Mouse (Mus musculus) forebrain, embryonic 16.5 days (tissue): ENCODE results near the gene Aqr. TPM values are rescaled to one million over a fixed set of nuclear protein-coding genes. Genes with fewer than 3 reads are reported as not detected.

Experiments used
- ATAC-seq: fragments of 200-750 bp; cut with Nextera tagmentation; 2 replicates; pipeline ENCODE4 v1.8.0; 2017; ENCODE audit warnings: mild to moderate bottlenecking, moderate library complexity
- H3K27ac ChIP-seq: fragments of 300-500 bp; sonication (generic); 2 replicates; pipeline ENCODE4 v1.5.1; 2014; ENCODE audit warnings: low read length, control low read depth
- H3K27me3 ChIP-seq: fragments of 300-500 bp; sonication (generic); replicated peaks from 2 replicates; pipeline ENCODE4 v1.6.1; 2014; ENCODE audit warnings: low read length; ENCODE audit not compliant: control insufficient read depth, insufficient read depth
- H3K36me3 ChIP-seq: fragments of 300-500 bp; sonication (generic); 2 replicates; pipeline ENCODE4 v1.6.1; 2014; ENCODE audit not compliant: control insufficient read depth, insufficient read depth
- H3K4me1 ChIP-seq: fragments of 300-500 bp; sonication (generic); replicated peaks from 2 replicates; pipeline ENCODE4 v1.6.1; 2014; ENCODE audit warnings: low read length; ENCODE audit not compliant: control insufficient read depth, insufficient read depth
- H3K4me2 ChIP-seq: fragments of 300-500 bp; sonication (generic); 2 replicates; pipeline ENCODE4 v1.6.1; 2014; ENCODE audit warnings: mild to moderate bottlenecking, low read length, control low read depth
- H3K4me3 ChIP-seq: fragments of 300-500 bp; sonication (generic); replicated peaks from 2 replicates; pipeline ENCODE4 v1.5.1; 2014; ENCODE audit warnings: mild to moderate bottlenecking, low read length, control low read depth
- H3K9ac ChIP-seq: fragments of 300-500 bp; sonication (generic); replicated peaks from 2 replicates; pipeline ENCODE4 v1.6.1; 2014; ENCODE audit warnings: low read depth, low read length, control low read depth
- H3K9me3 ChIP-seq: fragments of 300-500 bp; sonication (generic); 2 replicates; pipeline ENCODE4 v1.6.1; 2016; ENCODE audit warnings: low read length; ENCODE audit not compliant: control insufficient read depth
- WGBS: fragments of 180-500 bp; shearing (Covaris S2); extraction: QIAGEN DNeasy Blood & Tissue Kit; methylation state at CpG from one replicate; pipeline ENCODE4 v1.1.7; 2014; 5-methylcytosine and 5-hydroxymethylcytosine counted together
- polyA plus RNA-seq: library from polyadenylated mRNA; unstranded; fragments of >200 nt; fragmentation: Nextera tagmentation; extraction: Ambion mirVana; gene quantifications from 2 replicates; pipeline ENCODE4 v1.2.1, GENCODE M21; 2015

Aqr gene
- polyA plus RNA-seq, 1 experiment from 2014 or later, result 41.8 TPM

DNA sequence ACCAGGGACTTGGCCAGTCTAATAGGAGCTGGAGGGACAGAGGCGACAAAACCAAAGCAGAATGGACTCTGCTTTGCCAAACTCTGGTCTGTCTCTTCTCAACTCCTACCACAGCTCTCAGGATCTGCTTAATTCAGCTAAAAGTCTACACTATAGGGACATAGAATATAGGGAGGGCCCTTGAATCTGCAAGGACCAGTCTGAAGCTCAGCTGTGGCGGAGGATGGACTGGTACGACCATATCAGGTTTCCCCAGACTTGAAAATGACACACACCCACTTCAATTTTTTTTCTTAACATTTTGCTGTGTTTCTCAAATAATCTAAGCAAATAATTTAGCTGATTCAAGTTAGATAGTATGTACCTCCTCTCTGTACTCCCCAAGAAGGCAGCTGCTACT is 69.6 kb downstream of the Aqr start:
- Histone ChIP-seq H3K4me1 (no peaks in the 10 kb centered on the region), H3K27me3 (no peaks in the 10 kb centered on the region), H3K9ac (no peak overlapping the region), H3K4me3 (no peak overlapping the region), H3K9me3 (no peaks in the 10 kb centered on the region), H3K27ac (no peak overlapping the region), H3K36me3 (peaks cover 33% of the 10 kb centered on the region), H3K4me2 (no peak overlapping the region)
- no peak for ATAC-seq
- WGBS, result 96% methylated on average over 3 of the region's 3 CpGs

DNA sequence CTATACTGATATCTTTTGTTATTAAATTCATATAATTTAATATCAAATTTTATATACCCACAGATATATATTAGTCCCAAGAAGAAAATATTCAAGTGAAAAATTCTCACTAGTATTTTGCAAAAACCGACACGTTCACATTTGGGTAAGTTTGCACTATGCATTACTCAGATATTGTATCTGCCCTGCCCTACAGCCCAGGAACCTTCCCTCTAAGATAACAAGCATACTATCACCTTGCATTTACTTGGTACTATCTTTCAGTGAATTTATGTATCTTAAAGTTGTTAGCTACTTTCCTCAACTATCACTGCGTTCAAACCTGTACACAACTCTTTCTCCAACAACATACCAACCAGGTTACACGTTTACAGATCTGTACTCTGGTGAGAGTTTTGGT is 71.3 kb downstream of the Aqr start:
- 97% methylated on average over 4 of the region's 4 CpGs for WGBS
- Histone ChIP-seq H3K4me1 (no peaks in the 10 kb centered on the region), H3K4me2 (no peak overlapping the region), H3K9ac (no peak overlapping the region), H3K36me3 (peaks cover 27% of the 10 kb centered on the region), H3K4me3 (no peak overlapping the region), H3K9me3 (no peaks in the 10 kb centered on the region), H3K27ac (no peak overlapping the region), H3K27me3 (no peaks in the 10 kb centered on the region)
- no peak for ATAC-seq

DNA sequence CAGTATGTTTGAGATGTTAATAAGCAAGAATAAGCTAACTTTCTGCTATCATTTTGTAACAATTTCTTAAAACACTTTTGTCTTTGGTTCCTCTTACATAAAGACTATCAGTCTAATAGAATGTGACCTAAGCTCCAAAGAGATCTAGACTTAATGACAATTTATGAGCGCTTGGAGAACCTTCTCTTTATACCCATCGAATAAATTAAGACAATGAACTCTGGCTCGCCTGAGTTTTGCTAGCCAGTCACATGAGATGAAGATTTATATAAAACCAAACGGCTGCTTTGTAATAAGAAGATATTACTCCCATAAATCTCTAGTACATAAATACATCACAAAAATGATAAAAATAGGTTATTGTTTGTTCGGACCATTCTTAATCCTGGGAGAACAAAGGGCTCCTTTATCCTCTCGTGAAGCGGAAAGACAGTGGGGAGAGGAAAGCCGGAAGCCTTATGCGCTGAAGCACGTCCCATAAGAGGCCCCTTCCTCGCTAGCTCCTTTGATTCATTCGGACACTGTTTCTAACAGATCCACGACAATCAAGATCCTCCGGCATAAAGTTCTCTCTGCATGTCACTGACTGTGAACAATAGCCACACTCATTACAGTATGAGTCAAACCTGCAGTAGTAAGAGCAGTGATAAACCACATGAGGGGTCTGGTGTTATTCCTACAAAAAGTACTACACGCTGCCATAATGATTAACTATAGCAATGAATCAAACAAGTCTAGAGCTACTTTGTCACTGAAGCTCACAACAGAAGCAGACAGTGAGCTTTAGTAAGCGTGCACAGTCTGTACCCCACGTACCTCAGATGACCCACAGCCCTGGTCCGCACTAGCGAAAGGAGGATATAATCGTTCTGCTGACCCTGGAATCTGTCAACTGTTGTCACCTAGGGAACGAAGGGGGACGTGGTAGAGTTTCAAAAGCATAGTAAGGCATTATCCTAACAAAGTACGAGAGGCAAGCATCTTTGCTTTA is 79.2 kb downstream of the Aqr start:
- Histone ChIP-seq H3K36me3 (peaks cover 38% of the 10 kb centered on the region), H3K4me3 (no peak overlapping the region), H3K4me2 (no peak overlapping the region), H3K27me3 (no peaks in the 10 kb centered on the region), H3K9ac (no peak overlapping the region), H3K4me1 (no peaks in the 10 kb centered on the region), H3K9me3 (no peaks in the 10 kb centered on the region), H3K27ac (no peak overlapping the region)
- WGBS, result 51% methylated on average over 23 of the region's 23 CpGs
- ATAC-seq, result no peak

DNA sequence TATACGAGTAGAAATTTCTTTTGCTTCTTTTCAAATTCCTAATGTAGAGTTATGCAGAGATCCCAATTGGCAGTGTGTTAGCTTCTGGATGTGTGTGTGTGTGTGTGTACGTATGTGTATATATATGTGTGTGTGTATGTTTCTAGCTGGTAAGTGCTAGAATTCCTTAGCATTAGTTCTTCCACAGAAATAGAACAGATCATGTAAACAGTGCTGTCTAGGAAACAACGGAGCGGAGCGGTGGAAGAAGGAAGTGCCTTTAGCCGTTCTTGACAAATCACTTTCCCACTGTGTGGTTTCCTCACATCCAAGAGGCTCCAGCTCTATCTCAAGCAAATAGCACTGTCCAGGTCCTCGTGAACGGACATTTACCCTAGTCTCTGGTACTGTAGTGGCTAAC is 80.4 kb downstream of the Aqr start:
- WGBS, result 94% methylated on average over 8 of the region's 8 CpGs
- H3K4me3 ChIP-seq, result no peak overlapping the region
- no peak overlapping the region for H3K27ac ChIP-seq
- H3K9ac ChIP-seq, result no peak overlapping the region
- no peaks in the 10 kb centered on the region for H3K4me1 ChIP-seq
- no peak overlapping the region for H3K4me2 ChIP-seq
- no peak for ATAC-seq
- H3K27me3 ChIP-seq, result no peaks in the 10 kb centered on the region
- peaks cover 41% of the 10 kb centered on the region for H3K36me3 ChIP-seq
- no peaks in the 10 kb centered on the region for H3K9me3 ChIP-seq

DNA sequence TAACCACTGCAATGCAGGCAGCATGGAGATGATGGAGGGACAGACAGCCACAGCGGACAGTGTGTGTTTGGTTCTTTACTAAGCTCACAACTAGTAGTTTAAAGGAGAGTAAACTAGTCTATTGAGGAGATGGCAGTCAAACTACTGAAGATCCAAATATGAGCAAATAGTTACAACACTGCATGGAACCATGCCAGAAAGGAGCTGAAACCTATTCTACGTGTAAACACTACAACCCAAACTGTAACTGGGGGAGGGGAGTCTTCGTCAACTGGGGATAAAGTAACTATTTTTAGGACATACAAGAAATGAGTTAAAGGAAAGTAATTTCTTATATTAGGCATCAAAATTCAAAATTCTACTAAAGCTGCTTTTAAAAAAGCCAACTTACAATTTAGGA is 84.4 kb downstream of the Aqr start:
- H3K4me2 ChIP-seq, result no peak overlapping the region
- peaks cover 28% of the 10 kb centered on the region for H3K36me3 ChIP-seq
- no peak overlapping the region for H3K4me3 ChIP-seq
- no peak for ATAC-seq
- WGBS, result 86% methylated on average over 3 of the region's 3 CpGs
- no peak overlapping the region for H3K27ac ChIP-seq
- no peaks in the 10 kb centered on the region for H3K4me1 ChIP-seq
- H3K27me3 ChIP-seq, result no peaks in the 10 kb centered on the region
- no peak overlapping the region for H3K9ac ChIP-seq
- no peaks in the 10 kb centered on the region for H3K9me3 ChIP-seq

DNA sequence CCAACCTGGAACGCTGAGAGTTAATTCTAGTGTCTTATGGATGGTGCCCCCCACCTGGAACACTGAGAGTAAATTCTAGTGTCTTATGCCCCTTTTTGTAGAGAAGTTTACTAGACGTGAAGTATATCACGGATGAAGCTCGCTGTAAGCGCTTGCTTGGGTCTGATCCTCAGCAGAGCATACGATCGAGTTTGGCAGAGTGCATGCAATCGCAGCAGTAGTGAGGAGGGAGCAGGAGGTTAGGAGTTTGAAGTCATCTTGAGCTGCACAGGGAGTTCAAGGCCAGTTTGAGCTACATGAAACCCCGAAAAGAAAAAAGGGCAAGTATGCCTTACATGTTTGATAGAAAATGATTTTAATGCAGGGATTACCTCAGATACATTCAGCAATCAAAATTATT is 86.0 kb downstream of the Aqr start:
- no peaks in the 10 kb centered on the region for H3K4me1 ChIP-seq
- no peak overlapping the region for H3K4me2 ChIP-seq
- H3K9ac ChIP-seq, result no peak overlapping the region
- H3K36me3 ChIP-seq, result peaks cover 26% of the 10 kb centered on the region
- no peaks in the 10 kb centered on the region for H3K9me3 ChIP-seq
- 96% methylated on average over 9 of the region's 9 CpGs for WGBS
- no peak overlapping the region for H3K4me3 ChIP-seq
- ATAC-seq, result no peak
- H3K27me3 ChIP-seq, result no peaks in the 10 kb centered on the region
- H3K27ac ChIP-seq, result no peak overlapping the region

DNA sequence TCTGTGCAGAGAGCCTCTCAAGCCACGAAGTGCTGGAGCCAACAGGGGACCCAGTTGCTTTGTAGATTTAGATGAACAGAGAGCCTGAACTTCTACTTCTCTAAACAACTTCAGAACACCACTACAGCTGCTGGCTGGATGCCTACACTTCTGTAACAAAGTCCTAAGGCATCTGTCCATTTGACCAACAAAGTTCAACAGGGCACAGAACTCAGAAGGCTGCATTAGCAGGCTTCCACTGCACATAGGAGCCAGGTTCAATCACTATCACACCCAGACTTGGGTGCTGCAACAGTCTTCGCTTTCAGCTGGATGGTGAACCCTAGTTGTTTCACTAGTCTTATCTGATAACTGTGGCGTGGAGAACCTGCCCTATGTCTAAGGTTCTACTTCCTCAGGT is 87.0 kb downstream of the Aqr start:
- Histone ChIP-seq H3K9me3 (no peaks in the 10 kb centered on the region), H3K36me3 (peaks cover 19% of the 10 kb centered on the region), H3K4me2 (no peak overlapping the region), H3K4me1 (no peaks in the 10 kb centered on the region), H3K27ac (no peak overlapping the region), H3K9ac (no peak overlapping the region), H3K4me3 (no peak overlapping the region), H3K27me3 (no peaks in the 10 kb centered on the region)
- ATAC-seq, result no peak
- WGBS, result 89% methylated on average over 3 of the region's 3 CpGs

DNA sequence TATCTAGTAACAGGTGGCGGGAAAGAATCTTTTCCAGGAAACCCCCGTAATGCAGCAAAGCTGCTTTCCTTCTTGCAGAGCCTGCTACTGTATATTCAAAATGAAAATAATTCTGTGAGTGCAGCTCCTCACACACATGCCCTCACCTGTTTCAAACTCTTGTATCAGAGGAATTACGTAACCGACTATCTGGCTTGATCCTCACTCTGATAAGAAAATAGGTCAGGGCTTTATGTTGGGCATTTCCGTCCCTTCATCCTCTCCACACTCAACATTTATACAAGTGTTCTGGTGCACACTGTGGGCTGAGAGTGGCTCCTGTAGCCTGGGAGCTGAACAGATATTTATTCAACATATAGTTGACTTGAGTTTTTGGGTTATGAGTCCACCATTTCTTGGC is 87.7 kb downstream of the Aqr start:
- no peak overlapping the region for H3K27ac ChIP-seq
- H3K9me3 ChIP-seq, result no peaks in the 10 kb centered on the region
- no peak overlapping the region for H3K9ac ChIP-seq
- no peak overlapping the region for H3K4me2 ChIP-seq
- 97% methylated on average over 5 of the region's 5 CpGs for WGBS
- peaks cover 18% of the 10 kb centered on the region for H3K36me3 ChIP-seq
- no peak overlapping the region for H3K4me3 ChIP-seq
- no peak for ATAC-seq
- no peaks in the 10 kb centered on the region for H3K4me1 ChIP-seq
- no peaks in the 10 kb centered on the region for H3K27me3 ChIP-seq

DNA sequence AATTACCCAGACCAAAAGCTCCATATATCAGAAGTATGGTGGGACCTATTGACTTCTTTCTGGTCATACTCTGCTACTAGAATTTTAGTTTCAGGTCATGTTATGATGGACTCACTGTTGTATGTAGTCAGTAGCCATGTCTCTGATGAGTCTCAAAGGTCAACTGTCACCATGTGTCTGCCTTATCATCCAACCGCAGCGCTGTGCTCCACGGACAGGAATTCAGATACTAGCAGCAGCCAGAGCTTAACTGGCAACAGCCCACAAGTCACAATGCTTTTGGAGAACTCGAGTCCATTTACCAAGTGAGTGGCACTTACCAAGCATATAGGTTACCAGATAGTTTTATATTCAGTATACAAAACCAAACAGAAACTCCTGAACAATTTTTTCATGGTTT is 89.2 kb downstream of the Aqr start:
- no peak for ATAC-seq
- no peak overlapping the region for H3K4me2 ChIP-seq
- H3K4me1 ChIP-seq, result no peaks in the 10 kb centered on the region
- H3K9ac ChIP-seq, result no peak overlapping the region
- no peaks in the 10 kb centered on the region for H3K9me3 ChIP-seq
- WGBS, result 92% methylated on average over 4 of the region's 4 CpGs
- H3K4me3 ChIP-seq, result no peak overlapping the region
- no peaks in the 10 kb centered on the region for H3K27me3 ChIP-seq
- H3K27ac ChIP-seq, result no peak overlapping the region
- peaks cover 15% of the 10 kb centered on the region for H3K36me3 ChIP-seq
